Mouse (Mus musculus): ENCODE data around the gene Fzr1. TPM values are rescaled to one million over a fixed set of nuclear protein-coding genes. Genes with fewer than 3 reads are reported as not detected.
A peak's percentile ranks its signal among the peaks of the same experiment; 100 is the strongest.

Fzr1 gene
- 92.6 and 98.3 TPM in 2 replicates for total RNA-seq (2014; rRNA removed)
- 147 and 149 TPM in 2 replicates for polyA plus RNA-seq (2015; fragmentation: Nextera tagmentation; extraction: Ambion mirVana)

DNA sequence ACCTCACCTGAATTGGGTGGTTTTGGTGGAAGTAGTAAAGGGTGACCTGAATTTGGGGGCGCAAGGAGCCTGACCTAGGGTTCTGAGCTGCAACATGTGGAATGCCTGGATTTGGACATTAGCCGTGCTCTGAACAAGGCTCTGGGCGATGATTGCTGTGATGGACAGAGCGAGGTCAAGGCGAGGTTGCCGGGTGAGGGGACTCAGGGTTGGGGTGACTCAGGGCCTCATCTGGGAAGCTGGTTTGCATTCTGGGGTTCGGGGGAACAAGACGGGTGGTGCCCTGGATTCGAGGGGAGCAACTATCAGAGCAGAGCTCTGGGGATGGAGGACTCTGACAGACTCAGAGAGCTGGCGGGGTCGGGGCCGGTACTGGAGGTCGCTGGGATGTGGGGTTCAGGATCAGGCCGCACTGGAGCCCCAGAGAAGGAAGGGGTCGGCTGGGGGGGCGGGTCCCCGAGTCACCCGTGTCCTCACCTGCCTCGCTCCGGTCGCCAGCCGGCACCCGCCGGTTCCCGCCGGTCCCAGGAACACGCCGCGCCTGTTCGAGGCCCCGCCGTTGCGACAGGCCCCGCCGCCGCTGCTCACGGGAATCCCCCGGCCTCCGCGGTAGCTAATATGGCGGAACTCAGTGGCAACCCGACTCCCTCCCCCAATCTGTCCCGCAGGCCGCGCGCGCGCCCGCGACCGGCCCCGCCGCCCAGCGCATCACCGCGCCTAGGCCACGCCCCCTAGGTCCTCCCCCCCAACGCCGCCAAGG, at the start of gene Fzr1:
TSS of gene Fzr1 (minus strand) at position 724 of the 760 bp plus-strand sequence.
- ATAC-seq (ENCODE audit: low FRiP score), result no peak; the same call in 1 of the 2 replicates
- WGBS, result 1% methylated on average over 48 of the region's 59 CpGs
- no peak for TF ChIP-seq CTCF (IDR thresholded peaks at IDR 0.05)

DNA sequence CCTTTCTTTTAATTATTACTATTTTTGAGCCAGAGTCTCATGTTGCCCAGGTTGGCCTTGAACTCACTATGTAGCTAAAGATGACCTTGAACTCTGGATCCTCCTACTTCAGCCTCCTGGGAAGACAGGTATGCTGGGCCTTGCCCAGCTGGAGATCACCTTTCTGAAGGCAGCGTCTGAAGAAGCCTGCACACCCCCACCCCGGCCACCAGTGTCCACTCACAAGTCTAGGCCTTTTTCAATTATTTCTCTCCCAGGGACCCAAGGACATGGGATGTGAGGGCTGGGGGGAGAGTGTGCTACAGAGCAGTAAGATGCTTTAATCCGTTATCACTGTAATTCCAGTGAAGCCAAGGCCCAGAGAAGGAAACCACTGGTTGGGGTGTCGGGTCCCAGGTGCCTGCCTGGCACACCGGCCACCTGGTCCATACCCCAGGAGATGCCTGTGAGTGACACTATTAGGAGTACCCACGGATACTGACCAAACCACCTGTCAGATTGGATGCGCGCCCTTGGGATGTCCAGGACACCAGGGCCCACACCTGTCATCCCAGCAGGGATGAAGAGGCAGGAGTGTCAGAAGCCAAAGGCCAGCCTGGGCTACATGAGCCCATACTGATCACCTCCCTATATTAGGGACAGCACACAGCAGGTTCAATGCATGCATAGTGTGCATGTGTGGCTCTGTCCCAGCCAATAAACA, 49.6 kb upstream of the Fzr1 start:
- TF ChIP-seq CTCF (IDR thresholded peaks at IDR 0.05), result no peak
- no peak overlapping the region for H3K4me3 ChIP-seq (ENCODE audit: low read depth, low read length)
- no peak for DNase-seq (ENCODE audit: low spot score)
- no peak for ATAC-seq (ENCODE audit: low FRiP score)
- no peaks in the 10 kb centered on the region for H3K27me3 ChIP-seq (ENCODE audit: insufficient read depth, low read length)
- no peaks in the 10 kb centered on the region for H3K36me3 ChIP-seq (ENCODE audit: insufficient read depth, low read length)
- H3K9me3 ChIP-seq (ENCODE audit: low read length), result no peaks in the 10 kb centered on the region
- no peak overlapping the region for H3K9ac ChIP-seq (replicated peaks; ENCODE audit: low read length, poor library complexity, severe bottlenecking)
- 78% methylated on average over 8 of the region's 8 CpGs for WGBS
- H3K27ac ChIP-seq (ENCODE audit: low read depth, low read length), result no peak overlapping the region
- H3K4me2 ChIP-seq (ENCODE audit: low read depth, low read length, poor library complexity, severe bottlenecking), result no peak overlapping the region
- H3K4me1 ChIP-seq (ENCODE audit: insufficient read depth, low read length), result peaks cover 23% of the 10 kb centered on the region; the same call in 1 of the 2 replicates

More for the DNA sequence above, at the start of gene Fzr1:
- H3K4me2 ChIP-seq (ENCODE audit: low read depth, low read length, poor library complexity, severe bottlenecking), result peak within 1 kb of the TSS; percentile 87
- peak within 1 kb of the TSS; percentile 89 for H3K9ac ChIP-seq (replicated peaks; ENCODE audit: low read length, poor library complexity, severe bottlenecking)
- H3K27ac ChIP-seq (ENCODE audit: low read depth, low read length), result peak within 1 kb of the TSS; percentile 82
- H3K27me3 ChIP-seq (ENCODE audit: insufficient read depth, low read length), result no peaks in the 10 kb centered on the region
- H3K9me3 ChIP-seq (ENCODE audit: low read length), result no peaks in the 10 kb centered on the region
- no peak for DNase-seq (ENCODE audit: low spot score)
- peaks cover 8% of the 10 kb centered on the region for H3K36me3 ChIP-seq (ENCODE audit: insufficient read depth, low read length)
- peak within 1 kb of the TSS; percentile 79 for H3K4me3 ChIP-seq (ENCODE audit: low read depth, low read length)
- peaks cover 12% of the 10 kb centered on the region for H3K4me1 ChIP-seq (ENCODE audit: insufficient read depth, low read length)

DNA sequence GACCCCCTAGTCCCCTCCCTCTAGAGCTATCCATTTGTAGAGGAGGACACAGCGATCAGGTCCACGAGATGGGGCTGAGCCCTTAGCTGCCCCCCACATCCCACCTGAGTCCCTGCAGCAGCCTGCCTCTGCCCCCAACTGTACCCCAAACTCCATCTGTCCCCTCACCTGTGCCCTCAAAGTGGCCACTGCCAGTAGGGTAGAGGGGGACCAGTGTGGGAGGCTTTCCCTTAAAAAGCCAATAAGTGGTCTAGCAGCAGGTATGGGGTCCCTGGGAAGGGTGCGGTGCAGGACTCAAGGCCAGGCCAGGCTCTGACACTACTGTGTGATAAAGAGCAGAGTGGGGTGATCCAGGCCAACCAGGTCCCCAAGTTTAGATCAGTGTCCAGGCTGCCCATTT, 49.0 kb upstream of the Fzr1 start:
- no peak for DNase-seq (ENCODE audit: low spot score)
- Histone ChIP-seq H3K27me3 (ENCODE audit: insufficient read depth, low read length) (no peaks in the 10 kb centered on the region), H3K27ac (ENCODE audit: low read depth, low read length) (no peak overlapping the region), H3K4me3 (ENCODE audit: low read depth, low read length) (peak overlapping the region; percentile 40), H3K9ac (replicated peaks; ENCODE audit: low read length, poor library complexity, severe bottlenecking) (peak overlapping the region; percentile 48; the same call in 1 of the 2 replicates), H3K36me3 (ENCODE audit: insufficient read depth, low read length) (no peaks in the 10 kb centered on the region), H3K4me2 (ENCODE audit: low read depth, low read length, poor library complexity, severe bottlenecking) (peak overlapping the region; percentile 88), H3K4me1 (ENCODE audit: insufficient read depth, low read length) (peaks cover 19% of the 10 kb centered on the region; the same call in 1 of the 2 replicates), H3K9me3 (ENCODE audit: low read length) (no peaks in the 10 kb centered on the region)
- no peak for TF ChIP-seq CTCF (IDR thresholded peaks at IDR 0.05)
- WGBS, result 36% methylated on average over 3 of the region's 3 CpGs
- no peak for ATAC-seq (ENCODE audit: low FRiP score)

DNA sequence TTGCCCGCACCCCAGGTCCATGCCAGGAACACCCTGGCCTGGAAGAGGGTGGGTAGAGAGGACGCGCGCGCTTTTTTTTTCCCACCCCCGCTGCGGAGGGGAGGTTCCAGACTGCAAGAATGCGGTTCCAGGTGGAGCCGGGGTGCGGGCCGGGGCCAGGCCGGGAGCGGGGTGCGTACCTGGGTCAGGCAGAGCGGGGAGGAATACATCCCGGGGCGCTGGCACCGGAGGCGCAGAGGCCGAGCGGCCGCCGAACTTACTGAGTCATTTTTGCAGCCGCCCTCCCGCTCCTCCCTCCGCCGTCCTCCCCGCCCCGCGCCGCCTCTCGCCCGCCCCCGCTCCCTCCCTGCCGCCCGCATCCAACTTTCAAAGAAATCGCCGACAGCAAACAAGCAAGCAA, 48.6 kb upstream of the Fzr1 start:
- peak overlapping the region; percentile 40 for H3K4me3 ChIP-seq (ENCODE audit: low read depth, low read length)
- no peak for TF ChIP-seq CTCF (IDR thresholded peaks at IDR 0.05)
- peak overlapping the region; percentile 88 for H3K4me2 ChIP-seq (ENCODE audit: low read depth, low read length, poor library complexity, severe bottlenecking)
- ATAC-seq (ENCODE audit: low FRiP score) (no peak), DNase-seq (ENCODE audit: low spot score) (no peak)
- H3K9me3 ChIP-seq (ENCODE audit: low read length), result no peaks in the 10 kb centered on the region
- 3% methylated on average over 34 of the region's 38 CpGs for WGBS
- H3K27me3 ChIP-seq (ENCODE audit: insufficient read depth, low read length), result no peaks in the 10 kb centered on the region
- H3K9ac ChIP-seq (replicated peaks; ENCODE audit: low read length, poor library complexity, severe bottlenecking), result peak overlapping the region; percentile 48; the same call in 1 of the 2 replicates
- H3K36me3 ChIP-seq (ENCODE audit: insufficient read depth, low read length), result no peaks in the 10 kb centered on the region
- H3K27ac ChIP-seq (ENCODE audit: low read depth, low read length), result no peak overlapping the region
- peaks cover 19% of the 10 kb centered on the region; the same call in 1 of the 2 replicates for H3K4me1 ChIP-seq (ENCODE audit: insufficient read depth, low read length)

DNA sequence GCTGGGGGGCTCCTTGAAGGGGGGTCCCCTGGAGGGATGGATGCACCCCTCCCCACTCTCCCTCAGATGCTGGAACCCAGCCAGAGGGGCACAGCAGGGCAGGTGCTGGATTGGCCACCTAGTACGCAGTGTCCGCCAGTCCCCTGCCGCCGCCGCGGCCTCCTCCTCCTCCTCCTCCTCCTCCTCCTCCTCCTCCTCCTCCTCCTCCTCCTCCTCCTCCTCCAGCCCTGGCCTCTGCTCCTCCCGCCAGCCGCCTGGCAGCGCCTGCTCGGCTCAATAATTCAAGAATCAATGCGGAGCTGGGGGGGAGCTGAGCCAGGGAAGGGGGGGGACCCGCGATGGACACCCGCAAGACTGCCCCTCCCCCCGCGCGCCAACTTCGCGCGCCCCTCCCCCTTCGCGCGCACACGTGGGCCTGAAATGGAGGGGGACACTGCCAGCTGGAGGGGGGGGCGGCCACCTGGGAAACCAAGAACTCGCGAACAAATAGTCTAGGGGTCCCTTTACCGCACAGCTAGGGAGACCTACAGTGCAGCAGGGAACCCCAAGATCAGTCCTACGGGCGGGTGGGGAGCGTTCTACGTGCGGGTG, 47.9 kb upstream of the Fzr1 start:
- Histone ChIP-seq H3K4me1 (ENCODE audit: insufficient read depth, low read length) (peaks cover 17% of the 10 kb centered on the region; the same call in 1 of the 2 replicates), H3K27ac (ENCODE audit: low read depth, low read length) (no peak overlapping the region), H3K4me3 (ENCODE audit: low read depth, low read length) (peak overlapping the region; percentile 40), H3K27me3 (ENCODE audit: insufficient read depth, low read length) (no peaks in the 10 kb centered on the region), H3K36me3 (ENCODE audit: insufficient read depth, low read length) (no peaks in the 10 kb centered on the region), H3K9ac (replicated peaks; ENCODE audit: low read length, poor library complexity, severe bottlenecking) (peak overlapping the region; percentile 46), H3K4me2 (ENCODE audit: low read depth, low read length, poor library complexity, severe bottlenecking) (peak overlapping the region; percentile 88), H3K9me3 (ENCODE audit: low read length) (no peaks in the 10 kb centered on the region)
- no peak for TF ChIP-seq CTCF (IDR thresholded peaks at IDR 0.05)
- DNase-seq (ENCODE audit: low spot score) (no peak), ATAC-seq (ENCODE audit: low FRiP score) (no peak)
- WGBS, result 1% methylated on average over 21 of the region's 33 CpGs

Data from midbrain, postnatal 0 days (tissue).